Mouse (Mus musculus) midbrain, embryonic 16.5 days (tissue): Measurements from ENCODE around the gene Fbln7. TPM values are rescaled to one million over a fixed set of nuclear protein-coding genes. Genes with fewer than 3 reads are reported as not detected.

ENCODE experiments used
- ATAC-seq: fragments of 200-750 bp; cut with Nextera tagmentation; 2 replicates; pipeline ENCODE4 v1.8.0; 2017; ENCODE audit warnings: moderate TSS enrichment
- H3K27ac ChIP-seq: fragments of 300-500 bp; sonication (generic); 2 replicates; pipeline ENCODE4 v1.5.1; 2014; ENCODE audit warnings: mild to moderate bottlenecking, low read length, mixed read lengths
- H3K27me3 ChIP-seq: fragments of 300-500 bp; sonication (generic); 2 replicates; pipeline ENCODE4 v1.6.1; 2014; ENCODE audit warnings: low read depth, low read length, mixed read lengths; ENCODE audit not compliant: control insufficient read depth, insufficient read depth
- H3K36me3 ChIP-seq: fragments of 300-500 bp; sonication (generic); 2 replicates; pipeline ENCODE4 v1.6.1; 2014; ENCODE audit warnings: mild to moderate bottlenecking, low read length, moderate library complexity, mixed read lengths; ENCODE audit not compliant: control insufficient read depth, insufficient read depth
- H3K4me1 ChIP-seq: fragments of 300-500 bp; sonication (generic); 2 replicates; pipeline ENCODE4 v1.6.1; 2014; ENCODE audit warnings: mild to moderate bottlenecking, low read length, mixed read lengths; ENCODE audit not compliant: control insufficient read depth, insufficient read depth
- H3K4me2 ChIP-seq: fragments of 300-500 bp; sonication (generic); 2 replicates; pipeline ENCODE4 v1.6.1; 2014; ENCODE audit warnings: mild to moderate bottlenecking, low read length, mixed read lengths
- H3K4me3 ChIP-seq: fragments of 300-500 bp; sonication (generic); 2 replicates; pipeline ENCODE4 v1.5.1; 2014; ENCODE audit warnings: low read depth, mild to moderate bottlenecking, low read length, moderate library complexity, mixed read lengths
- H3K9ac ChIP-seq: fragments of 300-500 bp; sonication (generic); 2 replicates; pipeline ENCODE4 v1.6.1; 2014; ENCODE audit warnings: low read depth, low read length, mixed read lengths
- H3K9me3 ChIP-seq: fragments of 300-500 bp; sonication (generic); replicated peaks from 2 replicates; pipeline ENCODE4 v1.6.1; 2014; ENCODE audit warnings: mild to moderate bottlenecking, low read length, mixed read lengths; ENCODE audit not compliant: control insufficient read depth, poor library complexity, severe bottlenecking
- WGBS: fragments of 180-500 bp; shearing (Covaris S2); extraction: QIAGEN DNeasy Blood & Tissue Kit; methylation state at CpG from one replicate; pipeline ENCODE4 v1.1.7; 2014; 5-methylcytosine and 5-hydroxymethylcytosine counted together
- polyA plus RNA-seq: library from polyadenylated mRNA; unstranded; fragments of >200 nt; fragmentation: Nextera tagmentation; extraction: Ambion mirVana; gene quantifications from 2 replicates; pipeline ENCODE4 v1.2.1, GENCODE M21; 2015

The Fbln7 gene
- polyA plus RNA-seq, 1 experiment from 2014 or later, result 4.0 TPM

GRCm38 (mm10) chr2:128832611-128833010 is 30.2 kb upstream of the Fbln7 start:
- no peak for ATAC-seq
- H3K27ac ChIP-seq, result no peak overlapping the region
- no peak overlapping the region for H3K4me3 ChIP-seq
- 91% methylated on average over 3 of the region's 3 CpGs for WGBS
- no peak overlapping the region for H3K9ac ChIP-seq
- H3K4me1 ChIP-seq, result no peaks in the 10 kb centered on the region
- peaks cover 40% of the 10 kb centered on the region for H3K36me3 ChIP-seq
- H3K4me2 ChIP-seq, result no peak overlapping the region
- no peaks in the 10 kb centered on the region for H3K9me3 ChIP-seq
- H3K27me3 ChIP-seq, result no peaks in the 10 kb centered on the region

GRCm38 (mm10) chr2:128833035-128833434 is 29.7 kb upstream of the Fbln7 start:
- no peak overlapping the region for H3K27ac ChIP-seq

GRCm38 (mm10) chr2:128833435-128833834 is 29.3 kb upstream of the Fbln7 start:
- 95% methylated on average over 2 of the region's 2 CpGs for WGBS
- Histone ChIP-seq H3K9me3 (no peaks in the 10 kb centered on the region), H3K27ac (no peak overlapping the region), H3K27me3 (no peaks in the 10 kb centered on the region), H3K36me3 (peaks cover 42% of the 10 kb centered on the region), H3K4me3 (no peak overlapping the region), H3K4me2 (no peak overlapping the region), H3K4me1 (no peaks in the 10 kb centered on the region), H3K9ac (no peak overlapping the region)
- ATAC-seq, result no peak

More at GRCm38 (mm10) chr2:128833035-128833434, 29.7 kb upstream of the Fbln7 start:
- H3K36me3 ChIP-seq, result peaks cover 40% of the 10 kb centered on the region
- no peak overlapping the region for H3K4me3 ChIP-seq
- H3K27me3 ChIP-seq, result no peaks in the 10 kb centered on the region
- no peak overlapping the region for H3K4me2 ChIP-seq
- H3K4me1 ChIP-seq, result no peaks in the 10 kb centered on the region
- ATAC-seq, result no peak
- H3K9me3 ChIP-seq, result no peaks in the 10 kb centered on the region
- H3K9ac ChIP-seq, result no peak overlapping the region
- 94% methylated on average over 2 of the region's 2 CpGs for WGBS

GRCm38 (mm10) chr2:128837531-128837930 is 25.2 kb upstream of the Fbln7 start:
- Histone ChIP-seq H3K9me3 (no peaks in the 10 kb centered on the region), H3K4me2 (no peak overlapping the region), H3K27me3 (no peaks in the 10 kb centered on the region), H3K4me3 (no peak overlapping the region), H3K36me3 (peaks cover 31% of the 10 kb centered on the region), H3K4me1 (no peaks in the 10 kb centered on the region), H3K9ac (no peak overlapping the region), H3K27ac (no peak overlapping the region)
- WGBS, result 93% methylated on average over 8 of the region's 8 CpGs
- no peak for ATAC-seq

- no peak overlapping the region for H3K9ac ChIP-seq
- no peak overlapping the region for H3K4me2 ChIP-seq
- H3K36me3 ChIP-seq, result peaks cover 39% of the 10 kb centered on the region
- no peaks in the 10 kb centered on the region for H3K27me3 ChIP-seq
- 87% methylated on average over 3 of the region's 3 CpGs for WGBS
- no peak overlapping the region for H3K27ac ChIP-seq
- no peaks in the 10 kb centered on the region for H3K4me1 ChIP-seq
- ATAC-seq, result no peak
- H3K4me3 ChIP-seq, result no peak overlapping the region
- no peaks in the 10 kb centered on the region for H3K9me3 ChIP-seq
Observed at GRCm38 (mm10) chr2:128838611-128839010, 24.2 kb upstream of the Fbln7 start.

- no peak overlapping the region for H3K4me3 ChIP-seq
- H3K4me2 ChIP-seq, result no peak overlapping the region
- no peaks in the 10 kb centered on the region for H3K4me1 ChIP-seq
- no peak overlapping the region for H3K27ac ChIP-seq
- H3K27me3 ChIP-seq, result no peaks in the 10 kb centered on the region
- H3K9me3 ChIP-seq, result no peaks in the 10 kb centered on the region
- 85% methylated on average over 2 of the region's 2 CpGs for whole genome bisulfite sequencing
- peaks cover 38% of the 10 kb centered on the region for H3K36me3 ChIP-seq
- ATAC-seq, result no peak
- H3K9ac ChIP-seq, result no peak overlapping the region
Observed at GRCm38 (mm10) chr2:128839501-128839900, 23.3 kb upstream of the Fbln7 start.

GRCm38 (mm10) chr2:128842437-128842836 is 20.3 kb upstream of the Fbln7 start:
- Histone ChIP-seq H3K27me3 (no peaks in the 10 kb centered on the region), H3K9me3 (no peaks in the 10 kb centered on the region), H3K36me3 (peaks cover 33% of the 10 kb centered on the region), H3K9ac (no peak overlapping the region), H3K4me3 (no peak overlapping the region), H3K27ac (no peak overlapping the region), H3K4me1 (no peaks in the 10 kb centered on the region), H3K4me2 (no peak overlapping the region)
- 89% methylated on average over 8 of the region's 8 CpGs for WGBS
- no peak for ATAC-seq

GRCm38 (mm10) chr2:128850036-128850435 is 12.7 kb upstream of the Fbln7 start:
- 89% methylated on average over 2 of the region's 2 CpGs for WGBS
- Histone ChIP-seq H3K4me2 (no peak overlapping the region), H3K9ac (no peak overlapping the region), H3K36me3 (peaks cover 29% of the 10 kb centered on the region), H3K9me3 (no peaks in the 10 kb centered on the region), H3K4me3 (no peak overlapping the region), H3K27me3 (no peaks in the 10 kb centered on the region), H3K4me1 (no peaks in the 10 kb centered on the region), H3K27ac (no peak overlapping the region)
- ATAC-seq, result no peak

GRCm38 (mm10) chr2:128856673-128857072 is 6.1 kb upstream of the Fbln7 start:
- no peak overlapping the region for H3K9ac ChIP-seq
- no peak overlapping the region for H3K4me2 ChIP-seq
- no peak overlapping the region for H3K27ac ChIP-seq
- H3K9me3 ChIP-seq, result no peaks in the 10 kb centered on the region
- peaks cover 8% of the 10 kb centered on the region; the same call in 1 of the 2 replicates for H3K36me3 ChIP-seq
- 88% methylated on average over 1 of the region's 1 CpGs for WGBS
- no peak for ATAC-seq
- no peaks in the 10 kb centered on the region for H3K27me3 ChIP-seq
- no peaks in the 10 kb centered on the region for H3K4me1 ChIP-seq
- no peak overlapping the region for H3K4me3 ChIP-seq
